In genomic region chr3:89159211-89159610, GRCm38 (mm10) we compare ENCODE assay signal across 9 mouse cellular contexts. TPM values are rescaled to one million over a fixed set of nuclear protein-coding genes. Genes with fewer than 3 reads are reported as not detected.
DNase-seq lines count a peak whose midpoint lies in the region; ATAC-seq and TF ChIP-seq lines count a peak whose summit lies in the region.
"Had no signal": no experiment of that assay in that cellular context is flagged by ENCODE, and none has a peak within 500 bp of the region (broad histone marks: within the 10 kb centered on the region; RNA-seq: fewer than 3 reads in every experiment).

No protein-coding gene starts in this region.

- no peak overlapping the region for H3K27ac ChIP-seq in embryonic fibroblast, embryonic 13.5 days (ENCODE audit: insufficient read depth, low read length)
- H3K27ac ChIP-seq in hindbrain, embryonic 13.5 days: peak overlapping the region; percentile 60
- H3K27ac ChIP-seq in liver, embryonic 11.5 days (ENCODE audit: low read depth, low read length): no peak overlapping the region

- TF ChIP-seq CTCF in embryonic fibroblast, embryonic 13.5 days (IDR thresholded peaks at IDR 0.05; ENCODE audit: borderline replicate concordance, insufficient read depth, low read length): no peak

- no peaks in the 10 kb centered on the region for H3K27me3 ChIP-seq in hindbrain, embryonic 13.5 days
- H3K27me3 ChIP-seq in liver, embryonic 11.5 days (replicated peaks; ENCODE audit: control insufficient read depth, insufficient read depth, low read length): peaks cover 6% of the 10 kb centered on the region; the same call in 1 of the 2 replicates

- peak overlapping the region; percentile 91 for H3K9ac ChIP-seq in hindbrain, embryonic 13.5 days
- no peak overlapping the region for H3K9ac ChIP-seq in liver, embryonic 11.5 days (ENCODE audit: low read depth, low read length)

- H3K4me3 ChIP-seq in embryonic fibroblast, embryonic 13.5 days (ENCODE audit: insufficient read depth, low read length): peak overlapping the region; percentile 29; the same call in 1 of the 2 replicates
- H3K4me3 ChIP-seq in hindbrain, embryonic 13.5 days: peak overlapping the region; percentile 82
- H3K4me3 ChIP-seq in liver, embryonic 11.5 days (ENCODE audit: low read depth, low read length): peak overlapping the region; percentile 71

- 2% methylated on average over 13 of the region's 13 CpGs for WGBS in hindbrain, embryonic 13.5 days
- WGBS in liver, embryonic 11.5 days: 1% methylated on average over 13 of the region's 13 CpGs

- DNase-seq in CD4-positive helper T cell, adult 2 months (ENCODE audit: low read depth, low spot score): peak; percentile 32
- DNase-seq in MEL-GATA-1-ER (ENCODE audit: extremely low read depth, low read depth): peak; percentile 42
- peak; percentile 83 for DNase-seq in liver, embryonic 11.5 days (ENCODE audit: low spot score)
- peak; percentile 40 for DNase-seq in naive thymus-derived CD4-positive, alpha-beta T cell, adult 2 months (ENCODE audit: low read depth)
- DNase-seq in left cerebral cortex, adult 11 months (ENCODE audit: low spot score): no peak
- DNase-seq in left cerebral cortex, postnatal 14 days (ENCODE audit: low spot score in 2 of 2): no peak

- no peak for TF ChIP-seq POLR2A in embryonic fibroblast, embryonic 13.5 days (IDR thresholded peaks at IDR 0.05; ENCODE audit: low read depth, low read length)

- H3K36me3 ChIP-seq in hindbrain, embryonic 13.5 days: no peaks in the 10 kb centered on the region
- H3K36me3 ChIP-seq in liver, embryonic 11.5 days (ENCODE audit: control insufficient read depth, insufficient read depth, low read length): no peaks in the 10 kb centered on the region

- intact Hi-C loops in left cerebral cortex, postnatal 14 days (cut with DNase I): loop anchor here (5.0 kb wide), 1 partner anchor 42 kb away; no protein-coding TSS in a partner anchor

- H3K4me1 ChIP-seq in embryonic fibroblast, embryonic 13.5 days (ENCODE audit: control insufficient read depth, insufficient read depth, low read length): peaks cover 4% of the 10 kb centered on the region; the same call in 1 of the 2 replicates
- peaks cover 39% of the 10 kb centered on the region for H3K4me1 ChIP-seq in hindbrain, embryonic 13.5 days (replicated peaks)
- peaks cover 16% of the 10 kb centered on the region for H3K4me1 ChIP-seq in liver, embryonic 11.5 days (replicated peaks; ENCODE audit: control insufficient read depth, insufficient read depth, low read length)

- ATAC-seq in hindbrain, embryonic 13.5 days (ENCODE audit: low FRiP score): no peak
- ATAC-seq in liver, embryonic 11.5 days (replicated peaks; ENCODE audit: low FRiP score): no peak

- H3K9me3 ChIP-seq in hindbrain, embryonic 13.5 days: no peaks in the 10 kb centered on the region
- no peaks in the 10 kb centered on the region for H3K9me3 ChIP-seq in liver, embryonic 11.5 days (ENCODE audit: control insufficient read depth, low read length)

- H3K4me2 ChIP-seq in hindbrain, embryonic 13.5 days: peak overlapping the region; percentile 89
- peak overlapping the region; percentile 100 for H3K4me2 ChIP-seq in liver, embryonic 11.5 days

RNA-seq across cellular contexts. Expression of gene Hcn3, which starts 0.8 kb away (rescaled TPM):
- 0.32 and 1.0 TPM in 2 replicates for polyA plus RNA-seq in embryonic fibroblast, embryonic 13.5 days (2011; ENCODE audit: insufficient read length, low read depth, missing spikeins)
- 33.5 and 35.1 TPM in 2 replicates for polyA plus RNA-seq in hindbrain, embryonic 13.5 days (2015; fragmentation: Nextera tagmentation; extraction: Ambion mirVana)
- polyA plus RNA-seq in liver, embryonic 11.5 days (2014; fragmentation: Nextera tagmentation; extraction: Ambion mirVana): 1.2 and 1.6 TPM in 2 replicates
- 10 to 100 TPM; 20.4 to 25.1 TPM for total RNA-seq in left cerebral cortex, postnatal 14 days (2021)

RNA-seq across cellular contexts. Expression of gene Clk2, which starts 5.4 kb away (rescaled TPM):
- polyA plus RNA-seq in embryonic fibroblast, embryonic 13.5 days (2011; ENCODE audit: insufficient read length, low read depth, missing spikeins): 45.3 and 57.5 TPM in 2 replicates
- 23.5 and 24.5 TPM in 2 replicates for polyA plus RNA-seq in hindbrain, embryonic 13.5 days (2015; fragmentation: Nextera tagmentation; extraction: Ambion mirVana)
- 18.8 and 22.8 TPM in 2 replicates for polyA plus RNA-seq in liver, embryonic 11.5 days (2014; fragmentation: Nextera tagmentation; extraction: Ambion mirVana)
- total RNA-seq in left cerebral cortex, postnatal 14 days (2021): 10 to 100 TPM; 46.7 TPM

RNA-seq across cellular contexts. Expression of gene Scamp3, which starts 18.1 kb away (rescaled TPM):
- 75.7 and 91.2 TPM in 2 replicates for polyA plus RNA-seq in embryonic fibroblast, embryonic 13.5 days (2011; ENCODE audit: insufficient read length, low read depth, missing spikeins)
- polyA plus RNA-seq in hindbrain, embryonic 13.5 days (2015; fragmentation: Nextera tagmentation; extraction: Ambion mirVana): 127 and 130 TPM in 2 replicates
- polyA plus RNA-seq in liver, embryonic 11.5 days (2014; fragmentation: Nextera tagmentation; extraction: Ambion mirVana): 110 and 116 TPM in 2 replicates
- total RNA-seq in left cerebral cortex, postnatal 14 days (2021): 10 to 100 TPM; 77.0 to 79.2 TPM

RNA-seq across cellular contexts. Expression of gene Pklr, which starts 23.3 kb away (rescaled TPM):
- polyA plus RNA-seq in embryonic fibroblast, embryonic 13.5 days (2011; ENCODE audit: insufficient read length, low read depth, missing spikeins): not detected in 2 replicates
- polyA plus RNA-seq in hindbrain, embryonic 13.5 days (2015; fragmentation: Nextera tagmentation; extraction: Ambion mirVana): 0.30 TPM in 1 of 2 replicates, not detected in the other
- polyA plus RNA-seq in liver, embryonic 11.5 days (2014; fragmentation: Nextera tagmentation; extraction: Ambion mirVana): 117 and 144 TPM in 2 replicates
- total RNA-seq in left cerebral cortex, postnatal 14 days (2021): not detected
- total RNA-seq: layer of hippocampus, postnatal 25 days had no signal

RNA-seq across cellular contexts. Expression of gene Fam189b, which starts 23.7 kb away (rescaled TPM):
- 46.9 and 49.5 TPM in 2 replicates for polyA plus RNA-seq in embryonic fibroblast, embryonic 13.5 days (2011; ENCODE audit: insufficient read length, low read depth, missing spikeins)
- 29.9 and 30.0 TPM in 2 replicates for polyA plus RNA-seq in hindbrain, embryonic 13.5 days (2015; fragmentation: Nextera tagmentation; extraction: Ambion mirVana)
- polyA plus RNA-seq in liver, embryonic 11.5 days (2014; fragmentation: Nextera tagmentation; extraction: Ambion mirVana): 12.7 and 13.5 TPM in 2 replicates
- total RNA-seq in left cerebral cortex, postnatal 14 days (2021): 10 to 100 TPM; 73.5 to 77.2 TPM

Comparison
In these comparisons a context has a peak if more than half of its experiments do, and no peak if none do; other contexts are left out.
1. DNase-seq: peak in CD4-positive helper T cell, adult 2 months (single experiment), MEL-GATA-1-ER (single experiment), liver, embryonic 11.5 days (single experiment) and naive thymus-derived CD4-positive, alpha-beta T cell, adult 2 months (single experiment); none in left cerebral cortex, adult 11 months (single experiment) and left cerebral cortex, postnatal 14 days (0 of 2).
2. H3K4me3 ChIP-seq: peak in every context shown above with its lines; median percentile 82 in hindbrain, embryonic 13.5 days; 71 in liver, embryonic 11.5 days; 29 in embryonic fibroblast, embryonic 13.5 days.
3. RNA of gene Hcn3, which starts 0.8 kb away (polyA plus RNA-seq): 33.5 to 35.1 TPM in hindbrain, embryonic 13.5 days; 1.2 to 1.6 TPM in liver, embryonic 11.5 days and 0.32 to 1.0 TPM in embryonic fibroblast, embryonic 13.5 days; every median in the first group is over 10 times any median in the second.